Mouse (Mus musculus) heart, adult 11 months (tissue): ENCODE measurements around the gene 1700029F12Rik.

ENCODE experiments used
- DNase-seq: peaks from one replicate; pipeline ENCODE4 v3.0.0; 2022

Gene 1700029F12Rik

GRCm38 (mm10) chr13:97021906-97022305, 12.3 kb downstream of the 1700029F12Rik start:
- DNase-seq, result peak; percentile 81

GRCm38 (mm10) chr13:97020122-97020521, 14.0 kb downstream of the 1700029F12Rik start:
- DNase-seq, result no peak

GRCm38 (mm10) chr13:97017711-97018110, 16.5 kb downstream of the 1700029F12Rik start:
- DNase-seq, result peak; percentile 13

GRCm38 (mm10) chr13:97014366-97014765, 19.8 kb downstream of the 1700029F12Rik start:
- peak; percentile 40 for DNase-seq

- DNase-seq, result peak; percentile 19
Measured at GRCm38 (mm10) chr13:97008266-97009153, 25.7 kb downstream of the 1700029F12Rik start.

GRCm38 (mm10) chr13:97007501-97008265, 26.5 kb downstream of the 1700029F12Rik start:
- no peak for DNase-seq

- no peak for DNase-seq
Measured at GRCm38 (mm10) chr13:97006784-97007183, 27.4 kb downstream of the 1700029F12Rik start.

GRCm38 (mm10) chr13:96997080-96997479, 37.1 kb downstream of the 1700029F12Rik start:
- DNase-seq, result no peak

- no peak for DNase-seq
Measured at GRCm38 (mm10) chr13:96995243-96995642, 38.9 kb downstream of the 1700029F12Rik start.

GRCm38 (mm10) chr13:96993291-96993989, 40.7 kb downstream of the 1700029F12Rik start:
- no peak for DNase-seq

GRCm38 (mm10) chr13:96990561-96991265, 43.4 kb downstream of the 1700029F12Rik start:
- DNase-seq, result peak; percentile 12

- DNase-seq, result peak; percentile 65
Measured at GRCm38 (mm10) chr13:96990045-96990444, 44.1 kb downstream of the 1700029F12Rik start.

- DNase-seq, result peak; percentile 87
Measured at GRCm38 (mm10) chr13:96989129-96989528, 45.0 kb downstream of the 1700029F12Rik start.

GRCm38 (mm10) chr13:96985599-96986275, 48.4 kb downstream of the 1700029F12Rik start:
- DNase-seq, result peak; percentile 71

- DNase-seq, result peak; percentile 44
Measured at GRCm38 (mm10) chr13:96984688-96985087, 49.5 kb downstream of the 1700029F12Rik start.

GRCm38 (mm10) chr13:96983251-96984126, 50.7 kb downstream of the 1700029F12Rik start:
- peak; percentile 63 for DNase-seq

- peak; percentile 31 for DNase-seq
Measured at GRCm38 (mm10) chr13:96980561-96980960, 53.6 kb downstream of the 1700029F12Rik start.

- peak; percentile 68 for DNase-seq
Measured at GRCm38 (mm10) chr13:96976986-96977595, 57.1 kb downstream of the 1700029F12Rik start.

- peak; percentile 24 for DNase-seq
Measured at GRCm38 (mm10) chr13:96973318-96973717, 60.8 kb downstream of the 1700029F12Rik start.
